Mouse (Mus musculus) ES-Bruce4 (cell line): Measurements from ENCODE around the gene Hist1h4a. TPM values are rescaled to one million over a fixed set of nuclear protein-coding genes. Genes with fewer than 3 reads are reported as not detected.
"Not testable (repeated sequence)": the region's sequence is repeated elsewhere in the genome, so short reads cannot be mapped to it uniquely, and the experiment has no call there.

Source experiments
- H3K27ac ChIP-seq: 2 replicates; pipeline ENCODE4 v1.5.1; 2012; ENCODE audit warnings: low read length, inconsistent platforms; ENCODE audit not compliant: insufficient read depth
- H3K27me3 ChIP-seq: 2 replicates; pipeline ENCODE4 v1.6.1; 2012; ENCODE audit warnings: mild to moderate bottlenecking, low read length, inconsistent platforms; ENCODE audit not compliant: control insufficient read depth, poor library complexity, insufficient read depth, severe bottlenecking
- H3K36me3 ChIP-seq: 2 replicates; pipeline ENCODE4 v1.6.1; 2012; ENCODE audit warnings: inconsistent platforms, mild to moderate bottlenecking, low read length, moderate library complexity; ENCODE audit not compliant: control insufficient read depth, poor library complexity, insufficient read depth, severe bottlenecking
- H3K4me1 ChIP-seq: one replicate; pipeline ENCODE4 v1.8.1; 2011; ENCODE audit warnings: low read length; ENCODE audit not compliant: control insufficient read depth, insufficient read depth
- H3K4me3 ChIP-seq: 2 replicates; pipeline ENCODE4 v1.5.1; 2011; ENCODE audit warnings: low read depth, mild to moderate bottlenecking, low read length
- H3K9ac ChIP-seq: 2 replicates; pipeline ENCODE4 v1.6.1; 2012; ENCODE audit warnings: low read depth, mild to moderate bottlenecking, inconsistent platforms; ENCODE audit not compliant: poor library complexity, severe bottlenecking
- H3K9me3 ChIP-seq: replicated peaks from 2 replicates; pipeline ENCODE4 v1.6.1; 2012; ENCODE audit warnings: mild to moderate bottlenecking, low read length, inconsistent platforms; ENCODE audit not compliant: control insufficient read depth, poor library complexity, insufficient read depth, severe bottlenecking
- CTCF ChIP-seq: IDR thresholded peaks from one replicate; pipeline ENCODE4 v1.8.1; 2011; ENCODE audit warnings: low read depth, low read length
- EP300 ChIP-seq: IDR thresholded peaks from 2 replicates; pipeline ENCODE4 v1.6.1; 2011; ENCODE audit warnings: low read depth, low read length; ENCODE audit not compliant: insufficient read depth
- POLR2A ChIP-seq: IDR thresholded peaks from one replicate; pipeline ENCODE4 v1.8.1; 2011; ENCODE audit warnings: low read length; ENCODE audit not compliant: insufficient read depth
- polyA plus RNA-seq: library from polyadenylated mRNA; stranded (reverse); fragments of >200 nt; gene quantifications from 2 replicates; pipeline ENCODE4 v1.2.4, GENCODE M21; 2011; ENCODE audit warnings: low read depth; ENCODE audit not compliant: missing spikeins, insufficient read depth, insufficient read length

Hist1h4a gene
- polyA plus RNA-seq, 1 experiment, result 3.1 TPM

- Histone ChIP-seq H3K9me3 (no peaks in the 10 kb centered on the region), H3K36me3 (no peaks in the 10 kb centered on the region), H3K4me1 (peaks cover 2% of the 10 kb centered on the region), H3K27ac (peak overlapping the region; percentile 41), H3K27me3 (no peaks in the 10 kb centered on the region), H3K9ac (no peak overlapping the region), H3K4me3 (no peak overlapping the region)
- TF ChIP-seq EP300, result no peak
- TF ChIP-seq POLR2A, result no peak
- no peak for TF ChIP-seq CTCF
Observed at GRCm38 (mm10) chr13:23749563-23750121, 11.4 kb downstream of the Hist1h4a start.

- Histone ChIP-seq H3K4me3 (no peak overlapping the region), H3K27me3 (no peaks in the 10 kb centered on the region), H3K36me3 (no peaks in the 10 kb centered on the region), H3K9ac (peak overlapping the region; percentile 86), H3K27ac (peak overlapping the region; percentile 93), H3K9me3 (no peaks in the 10 kb centered on the region), H3K4me1 (peaks cover 2% of the 10 kb centered on the region)
- TF ChIP-seq EP300 (no peak), POLR2A (no peak), CTCF (no peak)
Observed at GRCm38 (mm10) chr13:23747892-23748288, 13.1 kb downstream of the Hist1h4a start.

DNA sequence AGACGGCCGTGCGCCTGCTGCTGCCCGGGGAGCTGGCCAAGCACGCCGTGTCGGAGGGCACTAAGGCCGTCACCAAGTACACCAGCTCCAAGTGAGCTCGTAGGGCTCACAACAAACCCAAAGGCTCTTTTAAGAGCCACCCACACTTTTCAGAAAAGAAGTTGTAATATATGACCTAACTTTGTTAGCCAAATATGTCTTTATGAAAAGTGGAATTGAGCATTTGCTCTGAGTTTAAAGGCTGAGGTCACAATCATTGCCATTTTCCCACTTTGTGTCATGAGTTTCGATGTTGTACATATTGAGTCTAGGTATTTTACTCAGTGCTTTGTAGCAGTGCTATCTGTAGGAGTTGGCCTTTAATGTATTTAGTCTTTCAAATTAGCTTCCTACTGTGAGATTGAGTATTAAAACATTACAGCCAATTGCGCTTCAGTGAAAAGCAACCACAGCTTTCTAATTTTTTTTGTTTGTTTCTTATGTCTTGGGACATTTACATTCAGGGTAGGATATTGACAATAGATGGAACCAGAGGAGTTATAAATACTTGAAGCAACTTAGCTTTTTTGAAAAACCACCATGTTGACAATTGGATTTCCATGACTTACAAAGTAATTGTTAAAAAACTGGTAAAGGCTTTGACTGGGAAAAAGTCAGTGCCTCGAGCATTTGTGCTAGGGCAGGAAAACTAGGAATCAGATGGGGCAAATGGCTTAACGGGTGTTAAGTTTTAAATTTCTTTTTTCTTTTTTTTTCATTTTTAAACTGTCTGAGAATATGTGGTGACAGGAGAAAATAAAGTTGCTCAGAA, 13.7 kb downstream of the Hist1h4a start:
- peaks cover 2% of the 10 kb centered on the region for H3K4me1 ChIP-seq
- peak overlapping the region; percentile 86 for H3K9ac ChIP-seq
- TF ChIP-seq POLR2A (no peak), CTCF (no peak), EP300 (no peak)
- peak overlapping the region; percentile 81 for H3K27ac ChIP-seq
- no peaks in the 10 kb centered on the region for H3K9me3 ChIP-seq
- no peaks in the 10 kb centered on the region for H3K27me3 ChIP-seq
- peak overlapping the region; percentile 31 for H3K4me3 ChIP-seq
- no peaks in the 10 kb centered on the region for H3K36me3 ChIP-seq

DNA sequence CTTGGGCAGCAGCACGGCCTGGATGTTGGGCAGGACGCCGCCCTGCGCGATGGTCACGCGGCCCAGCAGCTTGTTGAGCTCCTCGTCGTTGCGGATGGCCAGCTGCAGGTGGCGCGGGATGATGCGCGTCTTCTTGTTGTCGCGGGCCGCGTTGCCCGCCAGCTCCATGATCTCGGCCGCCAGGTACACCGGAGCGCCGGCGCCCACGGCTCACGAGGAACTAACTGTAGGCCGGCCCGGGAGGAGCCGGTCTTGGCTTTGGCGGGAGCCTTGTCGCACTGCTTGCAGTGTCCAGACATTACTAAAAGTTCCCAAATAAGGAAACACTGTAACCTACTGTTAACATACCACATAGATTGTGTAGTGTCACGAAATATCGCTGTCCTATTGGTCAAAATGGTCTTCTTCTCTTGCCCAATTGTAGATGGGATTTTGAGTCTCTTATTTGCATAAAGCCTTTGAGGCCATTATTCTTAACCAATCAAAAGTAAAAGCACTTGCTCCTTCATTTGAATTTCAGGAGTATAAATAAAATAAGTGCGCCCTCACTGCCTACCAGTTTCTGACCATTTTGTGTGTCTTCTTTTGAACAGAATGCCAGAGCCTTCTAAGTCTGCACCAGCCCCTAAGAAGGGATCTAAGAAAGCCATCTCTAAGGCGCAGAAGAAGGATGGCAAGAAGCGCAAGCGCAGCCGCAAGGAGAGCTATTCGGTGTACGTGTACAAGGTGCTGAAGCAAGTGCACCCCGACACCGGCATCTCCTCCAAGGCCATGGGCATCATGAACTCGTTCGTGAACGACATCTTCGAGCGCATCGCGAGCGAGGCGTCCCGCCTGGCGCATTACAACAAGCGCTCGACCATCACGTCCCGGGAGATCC, 14.6 kb downstream of the Hist1h4a start, which contains the start of gene Hist1h2bb:
TSS of gene Hist1h2bb (plus strand) at position 534 of the 880 bp plus-strand sequence.
- Histone ChIP-seq H3K9ac (peak within 1 kb of the TSS; percentile 92), H3K4me3 (peak within 1 kb of the TSS; percentile 78), H3K27ac (peak within 1 kb of the TSS; percentile 99)
- not testable (repeated sequence) for H3K4me1 ChIP-seq, H3K36me3 ChIP-seq, H3K9me3 ChIP-seq, H3K27me3 ChIP-seq
- TF ChIP-seq POLR2A, result peak; percentile 92

- Histone ChIP-seq H3K36me3 (no peaks in the 10 kb centered on the region), H3K9ac (peak within 1 kb of the TSS; percentile 92), H3K27me3 (no peaks in the 10 kb centered on the region), H3K9me3 (no peaks in the 10 kb centered on the region), H3K4me1 (peaks cover 2% of the 10 kb centered on the region), H3K27ac (peak within 1 kb of the TSS; percentile 99), H3K4me3 (peak within 1 kb of the TSS; percentile 78)
- TF ChIP-seq EP300 (no peak), POLR2A (peak; percentile 92), CTCF (no peak)
Observed at GRCm38 (mm10) chr13:23745381-23746161, 15.5 kb downstream of the Hist1h4a start, which contains the start of gene Hist1h3c. Gene Hist1h3c (minus strand): TSS chr13:23745602.
